25 mouse cellular contexts compared by ENCODE assay signal in the genomic region with DNA sequence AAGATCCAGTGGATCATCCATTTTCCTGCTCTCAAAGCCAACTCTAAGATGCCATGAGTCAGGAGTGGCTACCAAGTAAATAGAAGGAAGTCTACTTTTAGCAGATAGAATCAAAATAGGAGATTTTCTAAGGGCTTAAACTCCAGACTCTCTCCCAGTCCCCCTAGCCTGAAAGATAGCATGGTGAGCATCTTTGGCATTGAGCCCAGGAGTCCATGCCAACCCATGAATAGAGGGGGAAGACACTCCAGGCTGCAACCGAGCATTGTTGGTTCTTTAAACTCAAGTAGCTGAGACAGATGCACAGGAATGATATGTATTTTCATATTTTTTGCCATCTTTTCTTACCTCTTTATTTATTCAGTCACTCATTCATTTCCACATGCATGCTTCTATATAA. TPM values are rescaled to one million over a fixed set of nuclear protein-coding genes. Genes with fewer than 3 reads are reported as not detected.
DNase-seq lines count a peak whose midpoint lies in the region; ATAC-seq and TF ChIP-seq lines count a peak whose summit lies in the region.
"Had no signal": no experiment of that assay in that cellular context is flagged by ENCODE, and none has a peak within 500 bp of the region (broad histone marks: within the 10 kb centered on the region; RNA-seq: fewer than 3 reads in every experiment).

No protein-coding gene starts in this region.

- no peaks in the 10 kb centered on the region for H3K36me3 ChIP-seq in forebrain, embryonic 14.5 days (ENCODE audit: control insufficient read depth, insufficient read depth, low read length)
- H3K36me3 ChIP-seq in forebrain, embryonic 11.5 days (ENCODE audit: control insufficient read depth, insufficient read depth, low read length) = no peaks in the 10 kb centered on the region
- no peaks in the 10 kb centered on the region for H3K36me3 ChIP-seq in midbrain, postnatal 0 days (ENCODE audit: insufficient read depth, low read length)
- no peaks in the 10 kb centered on the region for H3K36me3 ChIP-seq in midbrain, embryonic 15.5 days (replicated peaks)
- H3K36me3 ChIP-seq: forebrain, embryonic 15.5 days; heart, embryonic 13.5 days; limb, embryonic 15.5 days had no signal

- intact Hi-C loops in left cerebral cortex, adult 2 months (cut with DNase I) = no loop called here

- DNase-seq in forebrain, embryonic 14.5 days (ENCODE audit: low spot score) = peak; percentile 19
- DNase-seq in forebrain, embryonic 11.5 days (ENCODE audit: low spot score) = no peak
- no peak for DNase-seq in left cerebral cortex, adult 2 months (ENCODE audit: extremely low spot score in 1 of 2, low spot score in 2 of 2)
- no peak for DNase-seq in left cerebral cortex, adult 11 months (ENCODE audit: low spot score)
- DNase-seq in midbrain, postnatal 0 days (ENCODE audit: low spot score) = peak; percentile 33
- no peak for DNase-seq in adrenal gland, adult 8-10 months
- no peak for DNase-seq in right cerebral cortex, adult 2 months (ENCODE audit: low spot score in 2 of 2)
- DNase-seq: adrenal gland, postnatal 14 days; cerebellum, adult 9-11 months; heart, postnatal 4 days; kidney, postnatal 14 days; right cerebral cortex, postnatal 4 days; thymus, adult 18-20 months had no signal

- H3K9ac ChIP-seq in forebrain, embryonic 14.5 days (ENCODE audit: low read length) = no peak overlapping the region
- no peak overlapping the region for H3K9ac ChIP-seq in forebrain, embryonic 11.5 days (ENCODE audit: low read length)
- H3K9ac ChIP-seq in midbrain, postnatal 0 days (replicated peaks; ENCODE audit: low read length, poor library complexity, severe bottlenecking) = no peak overlapping the region
- H3K9ac ChIP-seq in midbrain, embryonic 15.5 days = no peak overlapping the region
- H3K9ac ChIP-seq: forebrain, embryonic 15.5 days; heart, embryonic 13.5 days; limb, embryonic 15.5 days had no signal

- ATAC-seq in forebrain, embryonic 14.5 days = no peak
- ATAC-seq in forebrain, embryonic 11.5 days (replicated peaks; ENCODE audit: low FRiP score) = no peak
- ATAC-seq in midbrain, postnatal 0 days (ENCODE audit: low FRiP score) = no peak
- no peak for ATAC-seq in midbrain, embryonic 15.5 days (replicated peaks)
- ATAC-seq: forebrain, embryonic 15.5 days; inflammation-experienced regulatory T-cells, adult 6 months had no signal

- H3K4me2 ChIP-seq in forebrain, embryonic 14.5 days (ENCODE audit: low read length) = no peak overlapping the region
- H3K4me2 ChIP-seq in forebrain, embryonic 11.5 days (ENCODE audit: low read depth, low read length, severe bottlenecking) = no peak overlapping the region
- no peak overlapping the region for H3K4me2 ChIP-seq in midbrain, postnatal 0 days (ENCODE audit: low read depth, low read length, poor library complexity, severe bottlenecking)
- no peak overlapping the region for H3K4me2 ChIP-seq in midbrain, embryonic 15.5 days
- H3K4me2 ChIP-seq: forebrain, embryonic 15.5 days; heart, embryonic 13.5 days had no signal

- no peak overlapping the region for H3K4me3 ChIP-seq in forebrain, embryonic 14.5 days (ENCODE audit: low read depth, low read length)
- no peak overlapping the region for H3K4me3 ChIP-seq in forebrain, embryonic 11.5 days (ENCODE audit: low read depth, low read length)
- H3K4me3 ChIP-seq in left cerebral cortex, adult 2 months = peak overlapping the region; percentile 43
- no peak overlapping the region for H3K4me3 ChIP-seq in midbrain, postnatal 0 days (ENCODE audit: low read depth, low read length)
- no peak overlapping the region for H3K4me3 ChIP-seq in midbrain, embryonic 15.5 days
- H3K4me3 ChIP-seq: forebrain, embryonic 15.5 days; heart, embryonic 13.5 days; megakaryocyte, embryonic 14.5 days; myocyte had no signal

- WGBS in forebrain, embryonic 14.5 days = 30% methylated on average over 1 of the region's 1 CpGs
- 56% methylated on average over 1 of the region's 1 CpGs for WGBS in forebrain, embryonic 11.5 days
- WGBS in midbrain, postnatal 0 days = 38% methylated on average over 1 of the region's 1 CpGs
- 37% methylated on average over 1 of the region's 1 CpGs for WGBS in midbrain, embryonic 15.5 days

- H3K27me3 ChIP-seq in forebrain, embryonic 14.5 days (replicated peaks; ENCODE audit: control insufficient read depth, insufficient read depth, low read length) = no peaks in the 10 kb centered on the region
- no peaks in the 10 kb centered on the region for H3K27me3 ChIP-seq in forebrain, embryonic 11.5 days (ENCODE audit: control insufficient read depth, insufficient read depth, low read length)
- no peaks in the 10 kb centered on the region for H3K27me3 ChIP-seq in midbrain, postnatal 0 days (ENCODE audit: insufficient read depth, low read length)
- no peaks in the 10 kb centered on the region for H3K27me3 ChIP-seq in midbrain, embryonic 15.5 days (replicated peaks)
- H3K27me3 ChIP-seq: forebrain, embryonic 15.5 days; heart, embryonic 13.5 days; limb, embryonic 15.5 days had no signal

- TF ChIP-seq CTCF in left cerebral cortex, adult 2 months (IDR thresholded peaks at IDR 0.05) = no peak
- no peak for TF ChIP-seq CTCF in midbrain, postnatal 0 days (IDR thresholded peaks at IDR 0.05)

- no peaks in the 10 kb centered on the region for H3K4me1 ChIP-seq in forebrain, embryonic 14.5 days (ENCODE audit: control insufficient read depth, insufficient read depth, low read length)
- H3K4me1 ChIP-seq in forebrain, embryonic 11.5 days (replicated peaks; ENCODE audit: control insufficient read depth, insufficient read depth, low read length) = no peaks in the 10 kb centered on the region
- no peaks in the 10 kb centered on the region for H3K4me1 ChIP-seq in midbrain, postnatal 0 days (ENCODE audit: insufficient read depth, low read length)
- H3K4me1 ChIP-seq in midbrain, embryonic 15.5 days = no peaks in the 10 kb centered on the region
- H3K4me1 ChIP-seq: forebrain, embryonic 15.5 days; heart, embryonic 13.5 days; limb, embryonic 15.5 days had no signal

- no peaks in the 10 kb centered on the region for H3K9me3 ChIP-seq in forebrain, embryonic 14.5 days (replicated peaks; ENCODE audit: control insufficient read depth, low read length)
- H3K9me3 ChIP-seq in forebrain, embryonic 11.5 days (ENCODE audit: control insufficient read depth, low read length) = no peaks in the 10 kb centered on the region
- no peaks in the 10 kb centered on the region for H3K9me3 ChIP-seq in midbrain, postnatal 0 days (ENCODE audit: low read length)
- H3K9me3 ChIP-seq in midbrain, embryonic 15.5 days = no peaks in the 10 kb centered on the region
- H3K9me3 ChIP-seq: forebrain, embryonic 15.5 days; heart, embryonic 13.5 days; limb, embryonic 15.5 days; megakaryocyte, embryonic 14.5 days had no signal

- H3K27ac ChIP-seq in forebrain, embryonic 14.5 days (ENCODE audit: low read depth, low read length) = no peak overlapping the region
- no peak overlapping the region for H3K27ac ChIP-seq in forebrain, embryonic 11.5 days (ENCODE audit: low read depth, low read length)
- peak overlapping the region; percentile 16; the same call in 1 of the 2 replicates for H3K27ac ChIP-seq in left cerebral cortex, adult 2 months
- H3K27ac ChIP-seq in midbrain, postnatal 0 days (ENCODE audit: low read depth, low read length) = no peak overlapping the region
- H3K27ac ChIP-seq in midbrain, embryonic 15.5 days = no peak overlapping the region
- H3K27ac ChIP-seq: forebrain, embryonic 15.5 days; heart, embryonic 13.5 days; limb, embryonic 15.5 days had no signal

RNA-seq across cellular contexts. Expression of gene Trpv6, which starts 1.0 kb away (rescaled TPM):
- 0.54 and 0.55 TPM in 2 replicates for polyA plus RNA-seq in forebrain, embryonic 14.5 days (2014; fragmentation: Nextera tagmentation; extraction: Ambion mirVana)
- polyA plus RNA-seq in forebrain, embryonic 11.5 days (2014; fragmentation: Nextera tagmentation; extraction: Ambion mirVana) = 0.12 and 0.27 TPM in 2 replicates
- total RNA-seq in left cerebral cortex, adult 2 months (2021) = 1 to 10 TPM; 1.9 to 2.5 TPM
- total RNA-seq in midbrain, postnatal 0 days (2014; rRNA removed) = 0.33 TPM in 1 of 2 replicates, not detected in the other
- 0.78 and 0.80 TPM in 2 replicates for polyA plus RNA-seq in midbrain, postnatal 0 days (2015; fragmentation: Nextera tagmentation; extraction: Ambion mirVana)
- polyA plus RNA-seq in midbrain, embryonic 15.5 days (2015; fragmentation: Nextera tagmentation; extraction: Ambion mirVana) = 0.89 and 1.3 TPM in 2 replicates
- under 1 TPM in 1 of 4 experiments, not detected in 3; 0.11 TPM for total RNA-seq in adrenal gland, adult 8-10 months (2022)
- total RNA-seq: adrenal gland, postnatal 14 days; gastrocnemius, adult 18-20 months; granulocyte monocyte progenitor cell, adult 5-6 weeks; heart, postnatal 4 days; neutrophil, adult 5-6 weeks had no signal

RNA-seq across cellular contexts. Expression of gene Ephb6, which starts 29.9 kb away (rescaled TPM):
- 20.2 and 24.7 TPM in 2 replicates for polyA plus RNA-seq in forebrain, embryonic 14.5 days (2014; fragmentation: Nextera tagmentation; extraction: Ambion mirVana)
- 14.4 and 16.2 TPM in 2 replicates for polyA plus RNA-seq in forebrain, embryonic 11.5 days (2014; fragmentation: Nextera tagmentation; extraction: Ambion mirVana)
- 100 to 1,000 TPM; 118 to 130 TPM for total RNA-seq in left cerebral cortex, adult 2 months (2021)
- total RNA-seq in midbrain, postnatal 0 days (2014; rRNA removed) = 60.1 and 70.3 TPM in 2 replicates
- polyA plus RNA-seq in midbrain, postnatal 0 days (2015; fragmentation: Nextera tagmentation; extraction: Ambion mirVana) = 32.0 and 39.1 TPM in 2 replicates
- polyA plus RNA-seq in midbrain, embryonic 15.5 days (2015; fragmentation: Nextera tagmentation; extraction: Ambion mirVana) = 43.7 and 44.2 TPM in 2 replicates
- 10 to 100 TPM in 2 of 4 experiments, 1 to 10 TPM in 2; 7.0 to 13.7 (median 11.0) TPM for total RNA-seq in adrenal gland, adult 8-10 months (2022)

RNA-seq across cellular contexts. Expression of gene Trpv5, which starts 45.4 kb away (rescaled TPM):
- not detected in 2 replicates for polyA plus RNA-seq in forebrain, embryonic 14.5 days (2014; fragmentation: Nextera tagmentation; extraction: Ambion mirVana)
- not detected in 2 replicates for polyA plus RNA-seq in forebrain, embryonic 11.5 days (2014; fragmentation: Nextera tagmentation; extraction: Ambion mirVana)
- total RNA-seq in left cerebral cortex, adult 2 months (2021) = not detected
- not detected in 2 replicates for total RNA-seq in midbrain, postnatal 0 days (2014; rRNA removed)
- not detected in 2 replicates for polyA plus RNA-seq in midbrain, postnatal 0 days (2015; fragmentation: Nextera tagmentation; extraction: Ambion mirVana)
- polyA plus RNA-seq in midbrain, embryonic 15.5 days (2015; fragmentation: Nextera tagmentation; extraction: Ambion mirVana) = not detected in 2 replicates
- total RNA-seq in adrenal gland, adult 8-10 months (2022) = not detected
- total RNA-seq: adrenal gland, postnatal 14 days; gastrocnemius, adult 18-20 months; granulocyte monocyte progenitor cell, adult 5-6 weeks; heart, postnatal 4 days; left cerebral cortex, postnatal 10 days; neutrophil, adult 5-6 weeks had no signal
- polyA plus RNA-seq: forebrain, embryonic 15.5 days; heart, embryonic 13.5 days; inflammation-experienced regulatory T-cells, adult 6 months; limb, embryonic 15.5 days; myocyte had no signal

RNA-seq across cellular contexts. Expression of gene Llcfc1, which starts 49.0 kb away (rescaled TPM):
- not detected in 2 replicates for polyA plus RNA-seq in forebrain, embryonic 14.5 days (2014; fragmentation: Nextera tagmentation; extraction: Ambion mirVana)
- polyA plus RNA-seq in forebrain, embryonic 11.5 days (2014; fragmentation: Nextera tagmentation; extraction: Ambion mirVana) = not detected in 2 replicates
- not detected for total RNA-seq in left cerebral cortex, adult 2 months (2021)
- total RNA-seq in midbrain, postnatal 0 days (2014; rRNA removed) = not detected in 2 replicates
- polyA plus RNA-seq in midbrain, postnatal 0 days (2015; fragmentation: Nextera tagmentation; extraction: Ambion mirVana) = not detected in 2 replicates
- not detected in 2 replicates for polyA plus RNA-seq in midbrain, embryonic 15.5 days (2015; fragmentation: Nextera tagmentation; extraction: Ambion mirVana)
- total RNA-seq in adrenal gland, adult 8-10 months (2022) = not detected
- total RNA-seq: adrenal gland, postnatal 14 days; gastrocnemius, adult 18-20 months; granulocyte monocyte progenitor cell, adult 5-6 weeks; heart, postnatal 4 days; left cerebral cortex, postnatal 10 days; neutrophil, adult 5-6 weeks had no signal
- polyA plus RNA-seq: forebrain, embryonic 15.5 days; heart, embryonic 13.5 days; inflammation-experienced regulatory T-cells, adult 6 months; limb, embryonic 15.5 days; liver, embryonic 16.5 days; myocyte had no signal

Comparison
In these comparisons a context has a peak if more than half of its experiments do, and no peak if none do; other contexts are left out.
1. DNase-seq: peak in forebrain, embryonic 14.5 days (single experiment) and midbrain, postnatal 0 days (single experiment); none in forebrain, embryonic 11.5 days (single experiment), left cerebral cortex, adult 2 months (0 of 2), left cerebral cortex, adult 11 months (single experiment), adrenal gland, adult 8-10 months (single experiment) and right cerebral cortex, adult 2 months (0 of 2).